Mouse (Mus musculus) megakaryocyte, embryonic 14.5 days (primary cell): ENCODE measurements around the gene Stpg1.

Experiments used
- FLI1 ChIP-seq: IDR thresholded peaks from 2 replicates; pipeline ENCODE4 v1.6.1; 2012; ENCODE audit warnings: low read length, inconsistent platforms, mixed read lengths
- GATA1 ChIP-seq: IDR thresholded peaks from 3 replicates; pipeline ENCODE4 v1.6.1; 2012; ENCODE audit warnings: mixed read lengths, low read length, inconsistent platforms, borderline replicate concordance

DNA sequence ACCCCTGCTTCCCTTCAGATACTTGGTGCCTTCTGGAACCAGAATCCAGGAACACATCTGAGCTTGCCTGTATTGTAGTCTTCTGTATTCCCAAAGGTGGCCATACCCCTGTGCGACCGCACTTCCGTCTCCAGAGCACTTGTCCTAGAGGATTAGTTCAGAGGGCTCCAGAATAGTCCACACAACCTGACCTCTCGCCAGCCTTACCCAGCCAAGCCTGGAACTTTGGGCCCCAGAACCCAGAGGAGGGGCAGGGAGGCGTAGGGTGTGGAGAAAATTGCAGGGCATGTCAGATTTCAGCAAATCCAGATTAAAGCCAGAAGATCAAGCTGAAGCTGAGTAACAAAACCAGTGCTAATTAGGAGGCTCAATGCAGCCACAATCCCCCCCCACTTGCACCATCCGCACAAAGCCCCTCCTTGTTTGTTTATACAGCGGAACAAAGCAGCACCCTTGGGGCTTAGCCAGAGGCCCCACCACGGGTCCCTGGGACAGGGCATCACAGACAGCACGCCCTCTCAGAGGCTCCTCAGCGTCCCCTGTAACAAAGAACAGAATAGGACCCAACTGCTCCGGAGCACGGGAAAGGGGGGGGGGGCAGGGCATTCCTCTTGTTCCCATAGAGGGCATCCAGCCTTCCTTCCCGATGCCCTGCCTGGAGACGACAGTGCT lies 31.6 kb downstream of the Stpg1 start:
- no peak for TF ChIP-seq GATA1
- TF ChIP-seq FLI1, result no peak
